Mouse (Mus musculus) midbrain, embryonic 12.5 days (tissue): Measurements from ENCODE around the gene Cdkn2aipnl. TPM values are rescaled to one million over a fixed set of nuclear protein-coding genes. Genes with fewer than 3 reads are reported as not detected.

ENCODE experiments used
- ATAC-seq: fragments of 200-750 bp; cut with Nextera tagmentation; 2 replicates; pipeline ENCODE4 v1.8.0; 2017; ENCODE audit warnings: low read depth, moderate TSS enrichment, moderate library complexity; ENCODE audit not compliant: low FRiP score
- H3K27ac ChIP-seq: fragments of 300-500 bp; sonication (generic); replicated peaks from 2 replicates; pipeline ENCODE4 v1.5.1; 2016; ENCODE audit warnings: mild to moderate bottlenecking
- H3K27me3 ChIP-seq: fragments of 300-500 bp; sonication (generic); 2 replicates; pipeline ENCODE4 v1.6.1; 2016; ENCODE audit warnings: mild to moderate bottlenecking
- H3K36me3 ChIP-seq: fragments of 300-500 bp; sonication (generic); 2 replicates; pipeline ENCODE4 v1.6.1; 2016
- H3K4me1 ChIP-seq: fragments of 300-500 bp; sonication (generic); 2 replicates; pipeline ENCODE4 v1.6.1; 2016
- H3K4me2 ChIP-seq: fragments of 300-500 bp; sonication (generic); replicated peaks from 2 replicates; pipeline ENCODE4 v1.6.1; 2016; ENCODE audit warnings: mild to moderate bottlenecking, moderate library complexity
- H3K4me3 ChIP-seq: fragments of 300-500 bp; sonication (generic); 2 replicates; pipeline ENCODE4 v1.5.1; 2016; ENCODE audit warnings: mild to moderate bottlenecking
- H3K9ac ChIP-seq: fragments of 300-500 bp; sonication (generic); replicated peaks from 2 replicates; pipeline ENCODE4 v1.6.1; 2016; ENCODE audit warnings: mild to moderate bottlenecking, moderate library complexity
- H3K9me3 ChIP-seq: fragments of 300-500 bp; sonication (generic); 2 replicates; pipeline ENCODE4 v1.6.1; 2016; ENCODE audit warnings: mild to moderate bottlenecking
- WGBS: fragments of 180-500 bp; shearing (Covaris S2); methylation state at CpG from one replicate; pipeline ENCODE4 v1.1.7; 2016; 5-methylcytosine and 5-hydroxymethylcytosine counted together
- polyA plus RNA-seq: library from polyadenylated mRNA; unstranded; fragments of >200 nt; fragmentation: Nextera tagmentation; extraction: Ambion mirVana; gene quantifications from 2 replicates; pipeline ENCODE4 v1.2.1, GENCODE M21; 2016

Cdkn2aipnl gene
- polyA plus RNA-seq, 1 experiment from 2014 or later: 117 TPM

DNA sequence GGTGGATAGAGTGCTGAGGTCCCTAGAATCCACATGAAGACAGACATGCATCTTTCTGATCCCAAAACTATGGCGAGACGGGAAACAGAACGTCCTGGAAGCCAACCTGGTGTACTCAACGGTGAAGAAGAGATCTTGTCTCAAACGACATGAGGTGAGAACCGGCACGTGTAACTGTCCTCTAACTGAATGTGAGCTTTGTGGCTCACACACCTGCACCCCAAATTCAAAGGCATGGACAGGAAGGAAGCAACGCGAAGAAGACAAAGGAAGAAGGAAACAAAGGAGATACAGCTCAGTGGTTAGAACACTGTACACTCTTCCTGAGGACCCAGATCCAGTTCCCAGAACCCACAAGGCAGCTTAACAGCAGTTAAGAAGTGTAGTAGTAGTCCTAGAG is 17.5 kb upstream of the Cdkn2aipnl start:
- Histone ChIP-seq H3K9ac (no peak overlapping the region), H3K27me3 (no peaks in the 10 kb centered on the region; the same call in 1 of the 2 replicates), H3K4me1 (peaks cover 5% of the 10 kb centered on the region; the same call in 1 of the 2 replicates), H3K27ac (no peak overlapping the region), H3K4me3 (no peak overlapping the region), H3K9me3 (no peaks in the 10 kb centered on the region), H3K36me3 (no peaks in the 10 kb centered on the region), H3K4me2 (no peak overlapping the region)
- no peak for ATAC-seq
- 91% methylated on average over 9 of the region's 9 CpGs for WGBS

DNA sequence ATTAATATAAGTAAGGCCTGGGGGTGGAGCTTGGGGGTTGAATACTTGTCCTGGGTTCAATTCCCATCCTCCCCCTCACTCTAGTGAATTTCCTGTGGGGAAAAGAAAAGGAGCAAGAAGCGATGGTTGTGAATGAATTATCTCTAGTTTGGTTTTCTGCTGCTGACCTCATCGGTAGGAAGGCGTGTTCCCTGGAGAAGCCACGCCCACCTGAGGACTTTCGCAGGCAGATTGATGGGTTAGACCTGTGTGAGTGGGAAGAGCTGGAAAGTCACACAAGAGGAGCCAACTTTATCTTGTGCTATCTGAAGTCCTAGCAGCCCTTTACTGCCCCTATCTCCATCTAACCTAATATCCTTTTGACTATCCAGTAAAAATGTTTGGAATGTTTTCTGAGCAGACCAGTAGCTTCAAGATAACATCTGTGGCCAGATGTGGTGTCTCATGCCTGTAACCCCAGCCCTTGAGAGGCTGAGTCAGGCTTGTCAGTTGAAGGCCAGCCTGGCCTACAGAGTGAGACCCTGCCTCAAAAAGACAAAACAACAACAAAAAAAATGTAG is 15.5 kb upstream of the Cdkn2aipnl start:
- WGBS: 73% methylated on average over 5 of the region's 5 CpGs
- Histone ChIP-seq H3K4me2 (no peak overlapping the region), H3K9ac (no peak overlapping the region), H3K27me3 (no peaks in the 10 kb centered on the region), H3K36me3 (no peaks in the 10 kb centered on the region), H3K9me3 (no peaks in the 10 kb centered on the region), H3K27ac (no peak overlapping the region), H3K4me3 (no peak overlapping the region), H3K4me1 (no peaks in the 10 kb centered on the region)
- no peak for ATAC-seq

DNA sequence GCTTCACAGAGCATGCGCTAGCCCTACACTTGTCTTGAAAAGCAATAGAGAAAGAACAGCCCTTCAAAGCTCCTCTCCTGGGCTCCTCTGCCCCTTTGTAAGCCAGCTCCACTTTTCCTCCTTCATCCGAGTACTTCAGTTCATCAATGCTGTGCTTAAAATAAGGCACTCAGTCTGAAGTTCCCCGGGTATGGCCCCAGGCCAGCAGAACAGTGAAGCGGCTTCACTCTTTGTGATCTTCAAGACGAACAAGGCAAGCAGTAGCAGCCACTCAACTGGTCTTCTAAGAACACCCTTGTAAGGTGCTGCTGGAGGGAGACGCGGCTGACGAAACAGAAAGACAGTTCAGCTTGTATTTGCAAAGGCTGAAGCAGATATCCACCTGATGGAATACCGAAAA is 11.3 kb upstream of the Cdkn2aipnl start:
- H3K27me3 ChIP-seq: no peaks in the 10 kb centered on the region
- H3K4me2 ChIP-seq: no peak overlapping the region
- no peak overlapping the region for H3K9ac ChIP-seq
- no peak overlapping the region for H3K4me3 ChIP-seq
- WGBS: 82% methylated on average over 9 of the region's 9 CpGs
- no peaks in the 10 kb centered on the region for H3K36me3 ChIP-seq
- ATAC-seq: no peak
- H3K4me1 ChIP-seq: no peaks in the 10 kb centered on the region
- H3K27ac ChIP-seq: no peak overlapping the region
- no peaks in the 10 kb centered on the region for H3K9me3 ChIP-seq

- Histone ChIP-seq H3K4me1 (no peaks in the 10 kb centered on the region), H3K36me3 (no peaks in the 10 kb centered on the region), H3K4me3 (no peak overlapping the region), H3K9me3 (no peaks in the 10 kb centered on the region), H3K27me3 (no peaks in the 10 kb centered on the region), H3K27ac (no peak overlapping the region), H3K4me2 (no peak overlapping the region), H3K9ac (no peak overlapping the region)
- ATAC-seq: no peak
- WGBS: 91% methylated on average over 4 of the region's 4 CpGs
Observed at GRCm38 (mm10) chr11:51957760-51958159, 9.7 kb upstream of the Cdkn2aipnl start.

- Histone ChIP-seq H3K4me3 (no peak overlapping the region), H3K4me1 (no peaks in the 10 kb centered on the region), H3K36me3 (no peaks in the 10 kb centered on the region), H3K9me3 (no peaks in the 10 kb centered on the region), H3K4me2 (no peak overlapping the region), H3K27ac (no peak overlapping the region), H3K27me3 (no peaks in the 10 kb centered on the region), H3K9ac (no peak overlapping the region)
- WGBS: 87% methylated on average over 5 of the region's 5 CpGs
- no peak for ATAC-seq
Observed at GRCm38 (mm10) chr11:51959511-51959910, 8.0 kb upstream of the Cdkn2aipnl start.

- H3K4me1 ChIP-seq: no peaks in the 10 kb centered on the region
- H3K9me3 ChIP-seq: no peaks in the 10 kb centered on the region
- no peak for ATAC-seq
- H3K4me2 ChIP-seq: no peak overlapping the region
- H3K27me3 ChIP-seq: no peaks in the 10 kb centered on the region
- H3K27ac ChIP-seq: no peak overlapping the region
- H3K4me3 ChIP-seq: no peak overlapping the region
- no peak overlapping the region for H3K9ac ChIP-seq
- WGBS: 90% methylated on average over 4 of the region's 4 CpGs
- no peaks in the 10 kb centered on the region for H3K36me3 ChIP-seq
Observed at GRCm38 (mm10) chr11:51960061-51960460, 7.4 kb upstream of the Cdkn2aipnl start.

GRCm38 (mm10) chr11:51960967-51961471 is 6.4 kb upstream of the Cdkn2aipnl start:
- WGBS: 73% methylated on average over 11 of the region's 11 CpGs
- H3K4me2 ChIP-seq: no peak overlapping the region
- no peak overlapping the region for H3K9ac ChIP-seq
- H3K36me3 ChIP-seq: no peaks in the 10 kb centered on the region
- H3K9me3 ChIP-seq: no peaks in the 10 kb centered on the region
- no peaks in the 10 kb centered on the region for H3K4me1 ChIP-seq
- no peaks in the 10 kb centered on the region for H3K27me3 ChIP-seq
- ATAC-seq: no peak
- no peak overlapping the region for H3K4me3 ChIP-seq
- no peak overlapping the region for H3K27ac ChIP-seq

GRCm38 (mm10) chr11:51961761-51962160 is 5.7 kb upstream of the Cdkn2aipnl start:
- WGBS: 87% methylated on average over 8 of the region's 8 CpGs
- Histone ChIP-seq H3K4me3 (no peak overlapping the region), H3K9me3 (no peaks in the 10 kb centered on the region), H3K27me3 (no peaks in the 10 kb centered on the region), H3K9ac (no peak overlapping the region), H3K4me1 (no peaks in the 10 kb centered on the region), H3K4me2 (no peak overlapping the region), H3K36me3 (no peaks in the 10 kb centered on the region), H3K27ac (no peak overlapping the region)
- ATAC-seq: no peak

- no peak overlapping the region for H3K9ac ChIP-seq
- H3K4me1 ChIP-seq: no peaks in the 10 kb centered on the region
- no peaks in the 10 kb centered on the region for H3K36me3 ChIP-seq
- 86% methylated on average over 7 of the region's 7 CpGs for WGBS
- H3K27me3 ChIP-seq: no peaks in the 10 kb centered on the region
- no peak overlapping the region for H3K4me3 ChIP-seq
- H3K9me3 ChIP-seq: no peaks in the 10 kb centered on the region
- no peak overlapping the region for H3K4me2 ChIP-seq
- no peak overlapping the region for H3K27ac ChIP-seq
- no peak for ATAC-seq
Observed at GRCm38 (mm10) chr11:51962277-51962676, 5.2 kb upstream of the Cdkn2aipnl start.

DNA sequence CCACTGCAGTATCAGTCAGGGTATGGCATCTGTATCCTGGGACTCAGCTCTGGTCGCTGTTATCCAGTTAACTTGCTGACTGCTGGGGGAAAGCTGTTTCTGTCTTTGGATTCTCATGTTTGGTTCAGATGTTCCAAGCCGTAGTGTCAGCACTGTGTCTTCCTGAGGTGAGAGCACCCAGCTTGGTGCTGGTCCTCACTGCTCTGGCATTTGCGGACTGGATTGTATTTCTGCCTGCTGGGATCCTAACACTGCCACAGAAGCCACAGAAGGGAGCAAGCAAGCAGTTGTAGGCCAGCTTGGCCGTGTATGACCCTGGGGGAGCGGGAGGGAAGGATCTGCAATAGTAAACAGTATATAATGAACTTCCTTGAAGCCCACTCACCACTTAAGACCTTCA is 810 bp upstream of the Cdkn2aipnl start:
- WGBS: 78% methylated on average over 5 of the region's 5 CpGs
- H3K27me3 ChIP-seq: no peaks in the 10 kb centered on the region

DNA sequence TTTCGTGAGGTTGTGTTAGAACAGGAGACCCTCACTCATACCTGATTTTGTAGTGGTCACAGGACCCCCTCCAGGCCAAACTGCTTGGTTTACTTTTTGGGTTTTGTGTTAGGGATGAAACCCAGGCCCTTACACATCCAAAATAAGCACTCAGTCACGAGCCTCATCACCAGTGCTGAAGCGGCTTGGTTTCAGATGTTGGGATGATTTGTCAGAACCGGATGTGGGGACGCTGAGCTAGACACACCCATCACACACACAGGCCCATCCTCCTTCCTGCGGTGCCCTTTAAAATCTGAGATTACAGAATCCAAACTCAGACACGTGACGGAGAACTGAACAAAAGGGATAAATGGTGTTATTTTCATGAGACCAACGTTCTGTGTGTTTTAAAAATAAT is 1.4 kb downstream of the Cdkn2aipnl start:
- Histone ChIP-seq H3K27me3 (no peaks in the 10 kb centered on the region), H3K36me3 (peaks cover 42% of the 10 kb centered on the region), H3K9ac (no peak overlapping the region), H3K4me1 (peaks cover 10% of the 10 kb centered on the region), H3K9me3 (no peaks in the 10 kb centered on the region), H3K4me2 (no peak overlapping the region), H3K27ac (no peak overlapping the region), H3K4me3 (no peak overlapping the region)
- no peak for ATAC-seq
- 94% methylated on average over 9 of the region's 9 CpGs for WGBS

More for the DNA sequence above, 810 bp upstream of the Cdkn2aipnl start:
- H3K27ac ChIP-seq: no peak overlapping the region
- no peak for ATAC-seq
- H3K4me2 ChIP-seq: no peak overlapping the region
- no peak overlapping the region for H3K4me3 ChIP-seq
- H3K9ac ChIP-seq: no peak overlapping the region
- peaks cover 22% of the 10 kb centered on the region for H3K36me3 ChIP-seq
- H3K4me1 ChIP-seq: peaks cover 10% of the 10 kb centered on the region
- no peaks in the 10 kb centered on the region for H3K9me3 ChIP-seq

DNA sequence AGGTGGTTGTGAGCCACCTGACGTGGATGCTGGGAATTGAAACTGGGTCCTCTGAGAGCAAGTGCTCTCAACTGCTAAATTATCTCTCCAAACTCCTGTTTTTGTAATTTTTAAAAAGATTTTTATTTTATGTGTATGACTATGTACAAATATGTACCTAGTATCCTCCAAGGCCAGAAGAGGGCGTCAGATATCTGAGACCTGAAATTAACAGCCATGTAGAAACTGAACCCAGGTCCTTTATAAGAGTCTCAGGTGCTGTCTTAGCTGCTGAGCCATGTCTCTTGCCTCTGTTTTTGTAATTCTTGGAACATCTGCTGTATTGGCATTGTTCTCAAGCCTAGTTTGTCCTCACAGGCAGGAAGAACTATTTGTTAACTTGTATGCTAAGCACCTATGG is 2.0 kb downstream of the Cdkn2aipnl start:
- H3K9me3 ChIP-seq: no peaks in the 10 kb centered on the region
- no peak overlapping the region for H3K4me3 ChIP-seq
- 93% methylated on average over 2 of the region's 2 CpGs for WGBS
- H3K9ac ChIP-seq: no peak overlapping the region
- H3K27ac ChIP-seq: no peak overlapping the region
- ATAC-seq: no peak
- peaks cover 46% of the 10 kb centered on the region for H3K36me3 ChIP-seq
- H3K4me2 ChIP-seq: no peak overlapping the region
- no peaks in the 10 kb centered on the region for H3K27me3 ChIP-seq
- peaks cover 10% of the 10 kb centered on the region for H3K4me1 ChIP-seq

DNA sequence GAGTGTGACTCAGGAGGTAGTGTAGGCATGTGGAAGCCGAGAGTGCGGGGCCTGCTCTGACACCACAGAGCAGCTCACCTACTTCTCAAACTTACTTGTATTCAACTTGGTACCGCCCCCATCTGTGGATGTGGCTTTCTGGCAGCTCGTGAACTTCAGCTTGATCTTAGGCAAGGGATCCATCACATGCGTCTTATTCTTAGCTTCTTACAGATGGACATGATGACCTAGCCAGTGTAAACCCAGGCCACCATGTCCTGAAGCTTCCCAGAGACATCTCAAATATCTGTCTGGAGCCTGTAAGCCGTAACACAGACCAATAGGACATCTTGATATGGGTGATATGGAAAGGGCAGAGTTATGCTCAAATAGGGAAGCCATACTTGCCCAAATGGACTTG is 4.2 kb downstream of the Cdkn2aipnl start:
- no peak overlapping the region for H3K4me3 ChIP-seq
- no peaks in the 10 kb centered on the region for H3K9me3 ChIP-seq
- H3K4me2 ChIP-seq: no peak overlapping the region
- H3K4me1 ChIP-seq: peaks cover 10% of the 10 kb centered on the region
- no peaks in the 10 kb centered on the region for H3K27me3 ChIP-seq
- ATAC-seq: no peak
- H3K9ac ChIP-seq: no peak overlapping the region
- 97% methylated on average over 6 of the region's 6 CpGs for WGBS
- H3K36me3 ChIP-seq: peaks cover 56% of the 10 kb centered on the region
- H3K27ac ChIP-seq: no peak overlapping the region
